In genomic region chr1:59730737-59731136, GRCm38 (mm10) we compare ENCODE assay signal across 18 mouse cellular contexts.
"Had no signal": no experiment of that assay in that cellular context is flagged by ENCODE, and none has a peak within 500 bp of the region (broad histone marks: within the 10 kb centered on the region; RNA-seq: fewer than 3 reads in every experiment).

No protein-coding gene starts in this region.

- H3K4me2 ChIP-seq: limb, embryonic 13.5 days; liver, embryonic 12.5 days; liver, embryonic 15.5 days; lung, embryonic 15.5 days; midbrain, embryonic 13.5 days; neural tube, embryonic 13.5 days had no signal

- H3K4me3 ChIP-seq: layer of hippocampus, adult 2 months; limb, embryonic 10.5 days; limb, embryonic 13.5 days; liver, embryonic 12.5 days; liver, embryonic 15.5 days; lung, embryonic 15.5 days; megakaryocyte, embryonic 14.5 days; midbrain, embryonic 10.5 days; midbrain, embryonic 13.5 days; myocyte; neural tube, embryonic 13.5 days had no signal

- H3K27ac ChIP-seq: kidney, postnatal 0 days; layer of hippocampus, adult 2 months; limb, embryonic 10.5 days; limb, embryonic 13.5 days; liver, embryonic 12.5 days; liver, embryonic 15.5 days; lung, embryonic 15.5 days; midbrain, embryonic 10.5 days; midbrain, embryonic 13.5 days; neural tube, embryonic 13.5 days had no signal

- H3K4me1 ChIP-seq: limb, embryonic 10.5 days; limb, embryonic 13.5 days; liver, embryonic 12.5 days; liver, embryonic 15.5 days; midbrain, embryonic 13.5 days; neural tube, embryonic 13.5 days had no signal

- ATAC-seq: liver, embryonic 12.5 days; midbrain, embryonic 13.5 days; midbrain, embryonic 16.5 days had no signal

- H3K9ac ChIP-seq: limb, embryonic 13.5 days; liver, embryonic 12.5 days; liver, embryonic 15.5 days; lung, embryonic 15.5 days; midbrain, embryonic 13.5 days; neural tube, embryonic 13.5 days had no signal

- H3K9me3 ChIP-seq: limb, embryonic 10.5 days; limb, embryonic 13.5 days; liver, embryonic 12.5 days; liver, embryonic 15.5 days; lung, embryonic 15.5 days; megakaryocyte, embryonic 14.5 days; midbrain, embryonic 10.5 days; midbrain, embryonic 13.5 days; neural tube, embryonic 13.5 days had no signal

- DNase-seq: layer of hippocampus, adult 9-11 months; liver; thymus, adult 2 months; thymus, postnatal 14 days; thymus, postnatal 4 days had no signal

- H3K27me3 ChIP-seq: limb, embryonic 13.5 days; liver, embryonic 12.5 days; liver, embryonic 15.5 days; lung, embryonic 15.5 days; midbrain, embryonic 13.5 days; neural tube, embryonic 13.5 days had no signal

- H3K36me3 ChIP-seq: limb, embryonic 10.5 days; limb, embryonic 13.5 days; liver, embryonic 12.5 days; liver, embryonic 15.5 days; lung, embryonic 15.5 days; midbrain, embryonic 10.5 days; midbrain, embryonic 13.5 days; neural tube, embryonic 13.5 days had no signal
